Mouse (Mus musculus): ENCODE data around the gene Aff3. TPM values are rescaled to one million over a fixed set of nuclear protein-coding genes. Genes with fewer than 3 reads are reported as not detected.

Gene Aff3
- polyA plus RNA-seq, 1 experiment from 2014 or later, result 5.7 TPM

DNA sequence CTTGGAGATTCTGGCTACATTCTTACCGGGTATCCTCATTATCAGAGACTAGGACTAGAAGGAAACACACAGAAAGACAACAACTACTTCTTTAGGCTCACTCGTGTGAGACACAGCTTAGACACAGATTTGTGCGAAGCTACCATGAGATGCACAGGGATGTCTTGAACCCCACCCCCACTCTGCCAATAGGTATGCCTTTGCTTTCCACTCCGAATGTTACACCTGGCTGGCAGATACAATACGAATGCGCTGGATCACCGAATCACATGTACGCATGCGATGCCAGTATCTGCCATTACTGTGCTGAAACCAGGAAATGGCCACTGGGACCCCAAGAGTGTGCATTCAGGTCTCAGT is 370.4 kb downstream of the Aff3 start:
- Histone ChIP-seq H3K4me1 (replicated peaks) (peaks cover 14% of the 10 kb centered on the region; the same call in 1 of the 2 replicates), H3K27me3 (replicated peaks) (no peaks in the 10 kb centered on the region), H3K9ac (no peak overlapping the region), H3K4me3 (no peak overlapping the region), H3K36me3 (no peaks in the 10 kb centered on the region), H3K27ac (ENCODE audit: poor library complexity, severe bottlenecking) (no peak overlapping the region), H3K9me3 (replicated peaks) (no peaks in the 10 kb centered on the region), H3K4me2 (no peak overlapping the region)
- WGBS, result 90% methylated on average over 9 of the region's 9 CpGs
- no peak for ATAC-seq (ENCODE audit: insufficient number of reproducible peaks, low FRiP score)

DNA sequence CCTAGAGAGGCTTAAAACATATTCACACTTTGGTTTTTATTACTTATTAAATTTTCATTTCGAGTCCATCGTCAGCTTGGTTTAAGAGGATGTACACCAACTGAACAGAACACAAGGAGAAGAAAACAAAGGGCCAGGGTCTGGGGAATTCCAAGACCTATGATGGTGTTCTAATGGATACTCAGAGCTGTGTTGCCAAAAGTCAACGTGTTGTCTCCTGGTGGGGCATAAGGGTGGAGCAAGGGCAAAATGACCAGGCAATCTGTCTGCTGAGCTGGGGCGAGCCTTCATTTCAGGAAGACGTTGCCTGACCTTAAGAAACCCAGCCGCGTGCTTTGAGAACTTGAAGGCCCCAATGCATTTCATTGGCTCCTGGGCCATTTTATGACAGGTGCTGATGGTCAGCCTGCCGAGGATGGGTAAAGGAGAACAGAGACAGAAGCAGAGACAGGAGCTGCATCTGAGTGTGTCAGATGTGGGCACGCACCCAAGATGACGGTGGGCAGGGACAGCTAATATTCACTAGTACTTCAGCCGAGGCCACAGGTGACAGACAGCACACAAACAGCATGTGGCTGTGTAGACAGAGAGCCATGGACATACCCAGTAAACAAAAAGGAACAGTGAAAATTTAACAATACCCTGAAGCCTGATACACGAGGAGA is 371.0 kb downstream of the Aff3 start:
- H3K27ac ChIP-seq (ENCODE audit: poor library complexity, severe bottlenecking), result no peak overlapping the region
- H3K4me3 ChIP-seq, result no peak overlapping the region
- no peaks in the 10 kb centered on the region for H3K27me3 ChIP-seq (replicated peaks)
- H3K9ac ChIP-seq, result no peak overlapping the region
- H3K4me2 ChIP-seq, result no peak overlapping the region
- H3K4me1 ChIP-seq (replicated peaks), result peaks cover 18% of the 10 kb centered on the region
- 92% methylated on average over 12 of the region's 12 CpGs for WGBS
- H3K9me3 ChIP-seq (replicated peaks), result no peaks in the 10 kb centered on the region
- no peak for ATAC-seq (ENCODE audit: insufficient number of reproducible peaks, low FRiP score)
- H3K36me3 ChIP-seq, result no peaks in the 10 kb centered on the region

DNA sequence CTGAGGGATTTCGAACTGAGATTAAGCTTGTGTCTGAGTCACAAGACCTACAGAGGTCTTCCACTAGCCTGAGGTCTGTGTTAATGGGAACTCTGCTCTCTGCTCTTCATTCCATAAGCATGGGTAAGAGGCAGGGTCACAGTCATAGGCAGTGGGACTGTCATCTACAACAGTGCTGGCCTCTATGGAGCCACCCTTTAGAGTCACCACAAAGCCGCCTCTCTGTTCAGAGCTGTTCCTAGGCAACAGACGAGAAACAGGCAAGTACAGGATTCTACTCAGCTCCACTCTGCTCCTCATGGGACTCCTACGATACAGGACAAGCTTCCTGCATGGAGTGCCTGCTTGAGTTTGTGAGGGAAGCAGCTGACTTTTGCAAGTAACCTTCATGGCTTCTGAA is 371.9 kb downstream of the Aff3 start:
- 0 out of 2 replicates have a peak, but pooled peaks have one; percentile 48 for ATAC-seq (ENCODE audit: insufficient number of reproducible peaks, low FRiP score)
- Histone ChIP-seq H3K4me3 (no peak overlapping the region), H3K9ac (no peak overlapping the region), H3K27me3 (replicated peaks) (no peaks in the 10 kb centered on the region), H3K9me3 (replicated peaks) (no peaks in the 10 kb centered on the region), H3K4me2 (no peak overlapping the region), H3K27ac (ENCODE audit: poor library complexity, severe bottlenecking) (no peak overlapping the region), H3K36me3 (no peaks in the 10 kb centered on the region), H3K4me1 (replicated peaks) (peaks cover 17% of the 10 kb centered on the region)
- WGBS, result 50% methylated on average over 4 of the region's 4 CpGs

DNA sequence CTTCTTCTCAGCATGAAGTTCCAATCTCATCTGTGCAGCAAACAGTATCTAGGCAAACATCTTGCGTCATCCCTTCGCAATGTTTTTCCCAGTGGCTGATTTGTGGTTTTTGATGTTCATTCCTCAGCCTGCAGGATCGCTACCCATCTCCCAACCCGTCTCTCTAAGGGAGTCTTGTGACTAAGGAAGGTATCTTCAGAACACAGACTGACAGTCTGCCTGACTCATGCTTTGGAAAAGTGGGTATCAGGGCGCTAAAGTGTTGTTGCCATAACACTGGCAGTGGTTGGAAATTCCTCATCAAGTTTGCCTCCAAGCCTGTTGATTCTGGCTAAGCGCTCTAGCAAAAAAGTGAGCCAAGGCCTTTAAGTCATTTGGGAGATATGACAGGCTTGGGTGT is 372.8 kb downstream of the Aff3 start:
- Histone ChIP-seq H3K9ac (no peak overlapping the region), H3K27ac (ENCODE audit: poor library complexity, severe bottlenecking) (no peak overlapping the region), H3K4me2 (no peak overlapping the region), H3K36me3 (no peaks in the 10 kb centered on the region), H3K9me3 (replicated peaks) (no peaks in the 10 kb centered on the region), H3K4me1 (replicated peaks) (peaks cover 15% of the 10 kb centered on the region; the same call in 1 of the 2 replicates), H3K27me3 (replicated peaks) (no peaks in the 10 kb centered on the region), H3K4me3 (no peak overlapping the region)
- whole genome bisulfite sequencing, result 71% methylated on average over 6 of the region's 6 CpGs
- ATAC-seq (ENCODE audit: insufficient number of reproducible peaks, low FRiP score), result no peak

DNA sequence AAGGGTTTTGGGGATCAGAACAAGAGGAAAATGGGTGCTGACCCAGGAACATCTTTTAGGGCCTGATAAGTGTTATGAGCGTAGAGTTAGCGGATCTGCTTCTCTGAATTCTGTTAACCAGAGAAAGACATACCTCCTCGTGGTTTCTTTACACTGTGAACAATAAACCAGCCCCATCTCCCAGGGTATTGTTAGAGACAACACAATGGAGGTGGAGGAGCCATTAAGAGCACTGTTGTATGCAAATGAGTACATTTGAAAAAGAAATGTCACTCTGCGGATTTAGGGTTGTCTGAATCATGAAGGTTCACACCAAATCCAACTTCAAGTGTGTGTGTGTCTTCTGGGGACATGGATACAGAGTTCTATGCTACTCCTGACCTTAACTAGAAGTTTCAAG is 373.3 kb downstream of the Aff3 start:
- Histone ChIP-seq H3K27me3 (replicated peaks) (no peaks in the 10 kb centered on the region), H3K9ac (no peak overlapping the region), H3K9me3 (replicated peaks) (no peaks in the 10 kb centered on the region), H3K4me1 (replicated peaks) (peaks cover 15% of the 10 kb centered on the region; the same call in 1 of the 2 replicates), H3K36me3 (no peaks in the 10 kb centered on the region), H3K4me3 (no peak overlapping the region), H3K4me2 (no peak overlapping the region), H3K27ac (ENCODE audit: poor library complexity, severe bottlenecking) (no peak overlapping the region)
- no peak for ATAC-seq (ENCODE audit: insufficient number of reproducible peaks, low FRiP score)
- WGBS, result 77% methylated on average over 4 of the region's 4 CpGs

DNA sequence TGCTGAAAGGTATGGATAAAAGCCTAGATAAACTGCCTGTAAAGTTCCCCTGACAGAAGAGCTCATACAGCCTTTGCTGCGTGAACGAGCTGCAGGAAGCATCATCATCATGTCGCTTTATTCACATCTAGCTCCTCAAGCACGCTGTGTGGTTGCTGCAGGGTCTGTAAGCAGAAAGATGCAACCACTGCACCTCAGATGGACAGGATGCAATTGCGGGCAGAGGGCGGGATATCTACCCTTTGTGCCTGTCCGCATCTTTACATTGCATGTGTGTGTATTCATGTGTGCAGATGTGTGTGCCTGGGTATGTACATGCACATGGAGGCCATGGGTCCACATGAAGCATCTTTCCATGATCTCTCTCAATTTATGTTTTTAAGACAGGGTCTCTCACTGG is 373.9 kb downstream of the Aff3 start:
- ATAC-seq (ENCODE audit: insufficient number of reproducible peaks, low FRiP score), result no peak
- 80% methylated on average over 7 of the region's 7 CpGs for WGBS
- H3K27ac ChIP-seq (ENCODE audit: poor library complexity, severe bottlenecking), result no peak overlapping the region
- peaks cover 15% of the 10 kb centered on the region; the same call in 1 of the 2 replicates for H3K4me1 ChIP-seq (replicated peaks)
- no peak overlapping the region for H3K4me2 ChIP-seq
- H3K36me3 ChIP-seq, result no peaks in the 10 kb centered on the region
- no peaks in the 10 kb centered on the region for H3K9me3 ChIP-seq (replicated peaks)
- no peaks in the 10 kb centered on the region for H3K27me3 ChIP-seq (replicated peaks)
- no peak overlapping the region for H3K9ac ChIP-seq
- no peak overlapping the region for H3K4me3 ChIP-seq

DNA sequence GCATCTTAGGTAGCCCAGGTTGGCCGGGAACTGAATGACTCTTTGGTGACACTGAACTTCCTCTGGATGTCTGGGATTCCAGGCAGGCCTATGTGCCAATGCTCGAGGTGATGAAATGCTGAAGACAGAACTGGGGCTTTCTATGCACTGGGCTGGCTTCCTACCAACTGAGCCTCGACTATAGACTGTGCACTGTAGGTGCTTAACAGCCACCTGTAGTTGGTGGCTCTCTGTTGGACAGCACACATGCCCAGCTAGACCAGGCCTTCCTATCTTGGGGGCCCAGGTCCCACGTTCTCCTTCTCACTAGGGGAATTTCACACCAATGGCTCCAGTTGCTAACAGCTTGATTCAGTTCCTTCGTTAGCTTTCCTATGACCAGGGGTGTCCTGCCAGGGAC is 374.9 kb downstream of the Aff3 start:
- Histone ChIP-seq H3K9ac (no peak overlapping the region), H3K27ac (ENCODE audit: poor library complexity, severe bottlenecking) (no peak overlapping the region), H3K4me2 (no peak overlapping the region), H3K9me3 (replicated peaks) (no peaks in the 10 kb centered on the region), H3K27me3 (replicated peaks) (no peaks in the 10 kb centered on the region), H3K36me3 (no peaks in the 10 kb centered on the region), H3K4me1 (replicated peaks) (peaks cover 15% of the 10 kb centered on the region; the same call in 1 of the 2 replicates), H3K4me3 (no peak overlapping the region)
- no peak for ATAC-seq (ENCODE audit: insufficient number of reproducible peaks, low FRiP score)
- 56% methylated on average over 5 of the region's 5 CpGs for WGBS

DNA sequence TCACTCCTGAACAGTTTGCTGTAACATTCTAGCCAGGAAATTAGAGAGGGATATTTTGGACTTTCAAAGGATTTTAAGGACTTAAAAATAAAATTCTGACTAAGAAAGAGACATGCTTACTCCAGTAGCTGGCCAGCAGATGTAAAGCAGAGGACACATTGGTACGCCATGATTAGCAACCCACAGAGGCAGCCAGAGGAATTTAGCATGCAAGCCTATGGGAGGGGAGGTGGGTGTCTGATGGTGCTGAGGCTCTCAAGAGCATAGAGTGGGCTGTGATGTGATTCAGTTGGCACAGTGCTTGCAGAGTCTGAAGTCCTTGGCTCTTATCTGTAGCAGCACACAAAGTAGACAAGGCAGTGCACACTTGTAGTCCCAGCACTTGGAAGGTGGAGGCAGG is 376.0 kb downstream of the Aff3 start:
- Histone ChIP-seq H3K4me3 (no peak overlapping the region), H3K9me3 (replicated peaks) (no peaks in the 10 kb centered on the region), H3K4me1 (replicated peaks) (peaks cover 15% of the 10 kb centered on the region; the same call in 1 of the 2 replicates), H3K9ac (no peak overlapping the region), H3K36me3 (no peaks in the 10 kb centered on the region), H3K27ac (ENCODE audit: poor library complexity, severe bottlenecking) (no peak overlapping the region), H3K4me2 (no peak overlapping the region), H3K27me3 (replicated peaks) (no peaks in the 10 kb centered on the region)
- WGBS, result 41% methylated on average over 1 of the region's 1 CpGs
- no peak for ATAC-seq (ENCODE audit: insufficient number of reproducible peaks, low FRiP score)

DNA sequence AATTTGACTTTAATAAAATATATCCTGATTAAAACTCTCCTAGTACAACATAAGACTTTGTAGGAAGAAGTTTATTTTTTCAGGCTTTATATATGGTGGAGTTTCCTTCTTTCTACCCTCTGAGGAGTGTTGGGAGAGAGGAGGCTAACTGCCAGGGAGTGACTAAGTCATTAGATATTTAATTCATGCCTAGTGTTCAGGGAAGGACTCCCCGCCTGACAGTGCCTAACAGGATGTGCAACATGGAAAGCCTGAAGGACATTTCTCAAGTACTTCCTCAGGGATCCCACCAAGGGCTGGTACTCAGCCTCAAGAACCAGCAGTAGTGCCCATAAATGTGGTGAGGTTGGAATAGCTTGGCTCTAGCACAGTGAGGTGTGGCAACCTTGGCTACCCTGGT is 378.2 kb downstream of the Aff3 start:
- WGBS, result 64% methylated on average over 1 of the region's 1 CpGs
- ATAC-seq (ENCODE audit: insufficient number of reproducible peaks, low FRiP score), result no peak
- H3K9ac ChIP-seq, result no peak overlapping the region
- H3K27me3 ChIP-seq (replicated peaks), result no peaks in the 10 kb centered on the region
- H3K9me3 ChIP-seq (replicated peaks), result no peaks in the 10 kb centered on the region
- H3K4me2 ChIP-seq, result no peak overlapping the region
- peaks cover 11% of the 10 kb centered on the region; the same call in 1 of the 2 replicates for H3K4me1 ChIP-seq (replicated peaks)
- H3K36me3 ChIP-seq, result no peaks in the 10 kb centered on the region
- no peak overlapping the region for H3K4me3 ChIP-seq
- no peak overlapping the region for H3K27ac ChIP-seq (ENCODE audit: poor library complexity, severe bottlenecking)

DNA sequence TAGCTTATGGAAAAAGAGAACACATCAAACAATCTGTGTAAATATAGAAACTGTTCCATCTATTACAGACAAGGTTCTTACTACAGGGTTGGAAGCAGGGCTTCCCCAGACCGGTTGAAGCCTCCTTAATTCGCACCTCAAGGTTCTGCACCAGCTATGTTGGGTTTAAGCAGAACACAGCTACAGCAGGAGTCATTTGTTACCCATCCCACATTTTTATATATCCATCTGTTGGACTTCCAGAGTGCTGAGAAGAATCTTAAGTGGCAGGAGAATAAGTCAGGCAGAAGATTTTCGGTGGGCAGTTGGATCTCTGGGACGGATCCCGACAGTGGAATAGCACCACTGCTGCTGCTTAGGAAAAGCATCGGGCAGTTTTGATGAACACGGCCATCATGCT is 384.2 kb downstream of the Aff3 start:
- Histone ChIP-seq H3K36me3 (no peaks in the 10 kb centered on the region), H3K27ac (ENCODE audit: poor library complexity, severe bottlenecking) (no peak overlapping the region), H3K27me3 (replicated peaks) (no peaks in the 10 kb centered on the region), H3K9me3 (replicated peaks) (no peaks in the 10 kb centered on the region), H3K4me2 (no peak overlapping the region), H3K4me1 (replicated peaks) (0 out of 2 replicates have a peak, but pooled peaks cover 4% of the 10 kb centered on the region), H3K9ac (no peak overlapping the region), H3K4me3 (no peak overlapping the region)
- ATAC-seq (ENCODE audit: insufficient number of reproducible peaks, low FRiP score), result no peak
- WGBS, result 80% methylated on average over 7 of the region's 7 CpGs

DNA sequence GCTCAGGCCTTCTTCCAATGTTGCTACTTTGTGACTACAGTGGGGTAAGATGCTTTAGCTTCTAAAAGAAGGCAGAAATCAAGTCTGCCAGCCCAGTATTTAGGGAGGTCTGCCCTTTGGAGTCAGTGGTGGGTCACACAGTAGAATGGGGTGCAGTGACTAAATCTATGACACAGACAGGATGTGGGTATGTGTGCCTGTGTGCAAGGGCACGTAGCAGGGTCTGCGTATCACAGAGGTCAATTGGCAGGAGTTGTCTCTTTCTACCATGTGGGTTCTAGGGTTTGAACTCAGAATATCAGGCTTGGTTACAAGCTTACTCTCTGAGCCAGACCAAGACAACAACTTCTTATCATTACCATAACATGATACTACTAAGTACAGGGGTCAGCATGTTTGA is 393.4 kb downstream of the Aff3 start:
- Histone ChIP-seq H3K36me3 (no peaks in the 10 kb centered on the region), H3K27me3 (replicated peaks) (no peaks in the 10 kb centered on the region), H3K4me2 (no peak overlapping the region), H3K27ac (ENCODE audit: poor library complexity, severe bottlenecking) (no peak overlapping the region), H3K9ac (no peak overlapping the region), H3K4me1 (replicated peaks) (peaks cover 21% of the 10 kb centered on the region), H3K4me3 (no peak overlapping the region), H3K9me3 (replicated peaks) (no peaks in the 10 kb centered on the region)
- whole genome bisulfite sequencing, result 90% methylated on average over 2 of the region's 2 CpGs
- ATAC-seq (ENCODE audit: insufficient number of reproducible peaks, low FRiP score), result no peak
